Mouse (Mus musculus) midbrain, postnatal 0 days (tissue): ENCODE data around the gene Rpl9-ps6. TPM values are rescaled to one million over a fixed set of nuclear protein-coding genes. Genes with fewer than 3 reads are reported as not detected.
"Not testable (repeated sequence)": the region's sequence is repeated elsewhere in the genome, so short reads cannot be mapped to it uniquely, and the experiment has no call there.

Experiments
- ATAC-seq: fragments of 200-750 bp; cut with Nextera tagmentation; 2 replicates; pipeline ENCODE4 v1.8.0; 2017; ENCODE audit warnings: moderate number of reproducible peaks, mild to moderate bottlenecking, moderate TSS enrichment, moderate library complexity; ENCODE audit not compliant: low FRiP score
- DNase-seq: peaks from one replicate; pipeline ENCODE4 v3.0.0-alpha.2; 2015; ENCODE audit warnings: low spot score
- H3K27ac ChIP-seq: fragments of 300-500 bp; sonication (generic); 2 replicates; pipeline ENCODE4 v1.5.1; 2014; ENCODE audit warnings: low read depth, mild to moderate bottlenecking, low read length, mixed read lengths
- H3K27me3 ChIP-seq: fragments of 300-500 bp; sonication (generic); 2 replicates; pipeline ENCODE4 v1.6.1; 2014; ENCODE audit warnings: low read length, control low read depth, mixed read lengths; ENCODE audit not compliant: insufficient read depth
- H3K36me3 ChIP-seq: fragments of 300-500 bp; sonication (generic); 2 replicates; pipeline ENCODE4 v1.6.1; 2014; ENCODE audit warnings: low read length, control low read depth, mixed read lengths; ENCODE audit not compliant: insufficient read depth
- H3K4me1 ChIP-seq: fragments of 300-500 bp; sonication (generic); 2 replicates; pipeline ENCODE4 v1.6.1; 2014; ENCODE audit warnings: mild to moderate bottlenecking, control low read depth, antibody characterized with exemption, low read length, mixed read lengths; ENCODE audit not compliant: insufficient read depth
- H3K4me2 ChIP-seq: fragments of 300-500 bp; sonication (generic); 2 replicates; pipeline ENCODE4 v1.6.1; 2014; ENCODE audit warnings: low read depth, mild to moderate bottlenecking, low read length, mixed read lengths; ENCODE audit not compliant: poor library complexity, severe bottlenecking
- H3K4me3 ChIP-seq: fragments of 300-500 bp; sonication (generic); 2 replicates; pipeline ENCODE4 v1.5.1; 2014; ENCODE audit warnings: low read depth, mild to moderate bottlenecking, low read length, moderate library complexity
- H3K9ac ChIP-seq: fragments of 300-500 bp; sonication (generic); replicated peaks from 2 replicates; pipeline ENCODE4 v1.6.1; 2014; ENCODE audit warnings: mild to moderate bottlenecking, low read length, moderate library complexity, mixed read lengths; ENCODE audit not compliant: poor library complexity, severe bottlenecking
- H3K9me3 ChIP-seq: fragments of 300-500 bp; sonication (generic); 2 replicates; pipeline ENCODE4 v1.6.1; 2016; ENCODE audit warnings: low read length, control low read depth
- CTCF ChIP-seq: IDR thresholded peaks from 2 replicates; pipeline ENCODE4 v1.5.1; 2016; ENCODE audit warnings: antibody characterized with exemption, mild to moderate bottlenecking
- WGBS: fragments of 180-500 bp; shearing (Covaris S2); extraction: QIAGEN DNeasy Blood & Tissue Kit; methylation state at CpG from one replicate; pipeline ENCODE4 v1.1.7; 2014; 5-methylcytosine and 5-hydroxymethylcytosine counted together
- polyA plus RNA-seq: library from polyadenylated mRNA; unstranded; fragments of >200 nt; fragmentation: Nextera tagmentation; extraction: Ambion mirVana; gene quantifications from 2 replicates; pipeline ENCODE4 v1.2.1, GENCODE M21; 2015
- total RNA-seq: library from RNA; depleted of rRNA; stranded (reverse); fragments of >200 nt; gene quantifications from 2 replicates; pipeline ENCODE4 v1.2.3, GENCODE M21; 2014

The Rpl9-ps6 gene
- total and polyA plus RNA-seq, 2 experiments from 2014 or later, result 39.8 to 51.6 TPM

- H3K4me3 ChIP-seq, result no peak overlapping the region
- ATAC-seq (no peak), DNase-seq (no peak)
- no peaks in the 10 kb centered on the region for H3K36me3 ChIP-seq
- no peaks in the 10 kb centered on the region for H3K9me3 ChIP-seq
- no peaks in the 10 kb centered on the region for H3K4me1 ChIP-seq
- TF ChIP-seq CTCF, result no peak
- 94% methylated on average over 5 of the region's 5 CpGs for WGBS
- H3K27me3 ChIP-seq, result no peaks in the 10 kb centered on the region
- no peak overlapping the region for H3K27ac ChIP-seq
- H3K4me2 ChIP-seq, result no peak overlapping the region
- H3K9ac ChIP-seq, result no peak overlapping the region
Measured at GRCm38 (mm10) chr19:32467325-32467724, 947 bp upstream of the Rpl9-ps6 start.

GRCm38 (mm10) chr19:32465228-32465627 is 1.1 kb downstream of the Rpl9-ps6 start:
- ATAC-seq, result no peak

GRCm38 (mm10) chr19:32463037-32463436 is 3.3 kb downstream of the Rpl9-ps6 start:
- Histone ChIP-seq H3K4me1 (no peaks in the 10 kb centered on the region), H3K9ac (no peak overlapping the region), H3K4me3 (no peak overlapping the region), H3K27ac (no peak overlapping the region), H3K36me3 (no peaks in the 10 kb centered on the region), H3K9me3 (0 out of 2 replicates have a peak, but pooled peaks cover 3% of the 10 kb centered on the region), H3K4me2 (no peak overlapping the region), H3K27me3 (no peaks in the 10 kb centered on the region)
- DNase-seq (no peak), ATAC-seq (no peak)
- no peak for TF ChIP-seq CTCF
- 94% methylated on average over 6 of the region's 6 CpGs for WGBS

More at GRCm38 (mm10) chr19:32465228-32465627, 1.1 kb downstream of the Rpl9-ps6 start:
- 85% methylated on average over 4 of the region's 4 CpGs for WGBS
- TF ChIP-seq CTCF, result no peak
- DNase-seq, result no peak
- H3K27ac ChIP-seq, result no peak overlapping the region
- no peak overlapping the region for H3K4me3 ChIP-seq
- H3K4me1 ChIP-seq, result no peaks in the 10 kb centered on the region
- H3K36me3 ChIP-seq, result no peaks in the 10 kb centered on the region
- H3K27me3 ChIP-seq, result no peaks in the 10 kb centered on the region
- no peaks in the 10 kb centered on the region for H3K9me3 ChIP-seq
- no peak overlapping the region for H3K9ac ChIP-seq
- no peak overlapping the region for H3K4me2 ChIP-seq

GRCm38 (mm10) chr19:32457631-32458030 is 8.7 kb downstream of the Rpl9-ps6 start:
- not testable (repeated sequence) for H3K36me3 ChIP-seq, ATAC-seq, H3K9me3 ChIP-seq, H3K27ac ChIP-seq, H3K27me3 ChIP-seq, H3K4me3 ChIP-seq, DNase-seq, H3K4me2 ChIP-seq, H3K9ac ChIP-seq, H3K4me1 ChIP-seq
- 87% methylated on average over 8 of the region's 8 CpGs for WGBS

GRCm38 (mm10) chr19:32456744-32457143 is 9.6 kb downstream of the Rpl9-ps6 start:
- H3K4me2 ChIP-seq, result no peak overlapping the region
- H3K9me3 ChIP-seq, result 0 out of 2 replicates have a peak, but pooled peaks cover 3% of the 10 kb centered on the region
- no peak for ATAC-seq
- H3K4me1 ChIP-seq, result 0 out of 2 replicates have a peak, but pooled peaks cover 3% of the 10 kb centered on the region
- WGBS, result 88% methylated on average over 2 of the region's 2 CpGs
- no peak for TF ChIP-seq CTCF
- H3K4me3 ChIP-seq, result no peak overlapping the region
- no peak for DNase-seq
- H3K9ac ChIP-seq, result no peak overlapping the region
- no peak overlapping the region for H3K27ac ChIP-seq
- H3K36me3 ChIP-seq, result no peaks in the 10 kb centered on the region
- no peaks in the 10 kb centered on the region for H3K27me3 ChIP-seq

- DNase-seq, result peak; percentile 47
- TF ChIP-seq CTCF, result 0 out of 2 replicates have a peak, but pooled peaks have one; percentile 1
- Histone ChIP-seq H3K27me3 (no peaks in the 10 kb centered on the region), H3K36me3 (no peaks in the 10 kb centered on the region), H3K27ac (0 out of 2 replicates have a peak overlapping the region, but pooled peaks have one; percentile 9), H3K4me2 (no peak overlapping the region), H3K9me3 (no peaks in the 10 kb centered on the region; the same call in 1 of the 2 replicates), H3K4me3 (no peak overlapping the region), H3K4me1 (0 out of 2 replicates have a peak, but pooled peaks cover 3% of the 10 kb centered on the region), H3K9ac (no peak overlapping the region)
- WGBS, result 51% methylated on average over 4 of the region's 4 CpGs
- ATAC-seq, result peak; percentile 66; the same call in 1 of the 2 replicates
Measured at GRCm38 (mm10) chr19:32452231-32452630, 14.1 kb downstream of the Rpl9-ps6 start.
